Mouse (Mus musculus) cerebellum, adult 9-10 months (tissue): Measurements from ENCODE around the gene Tex9.
"Not testable (repeated sequence)": the region's sequence is repeated elsewhere in the genome, so short reads cannot be mapped to it uniquely, and the experiment has no call there.

Experiments used
- DNase-seq: peaks from one replicate; pipeline ENCODE4 v3.0.0; 2022

Tex9 gene

GRCm38 (mm10) chr9:72477306-72477705 lies 14.7 kb downstream of the Tex9 start:
- DNase-seq, result no peak

GRCm38 (mm10) chr9:72475511-72475910 lies 16.5 kb downstream of the Tex9 start:
- no peak for DNase-seq

GRCm38 (mm10) chr9:72469851-72470250 lies 22.2 kb downstream of the Tex9 start:
- DNase-seq, result no peak

GRCm38 (mm10) chr9:72468616-72469015 lies 23.4 kb downstream of the Tex9 start:
- DNase-seq, result no peak

GRCm38 (mm10) chr9:72467551-72468407 lies 24.2 kb downstream of the Tex9 start:
- DNase-seq, result no peak

- no peak for DNase-seq
These were observed 26.2 kb downstream of the Tex9 start for GRCm38 (mm10) chr9:72465754-72466181.

GRCm38 (mm10) chr9:72464806-72465205 lies 27.2 kb downstream of the Tex9 start:
- no peak for DNase-seq

- DNase-seq, result no peak
These were observed 29.6 kb downstream of the Tex9 start for GRCm38 (mm10) chr9:72462427-72462826.

- DNase-seq, result no peak
These were observed 31.2 kb downstream of the Tex9 start for GRCm38 (mm10) chr9:72460767-72461166.

GRCm38 (mm10) chr9:72459703-72460102 lies 32.3 kb downstream of the Tex9 start:
- DNase-seq, result no peak

- DNase-seq, result peak; percentile 57
These were observed 33.8 kb downstream of the Tex9 start for GRCm38 (mm10) chr9:72458233-72458632.

- DNase-seq, result no peak
These were observed 35.6 kb downstream of the Tex9 start for GRCm38 (mm10) chr9:72456374-72456773.

GRCm38 (mm10) chr9:72454281-72454680 lies 37.7 kb downstream of the Tex9 start:
- not testable (repeated sequence) for DNase-seq

GRCm38 (mm10) chr9:72451111-72451510 lies 40.9 kb downstream of the Tex9 start:
- no peak for DNase-seq

GRCm38 (mm10) chr9:72450363-72450762 lies 41.6 kb downstream of the Tex9 start:
- no peak for DNase-seq

GRCm38 (mm10) chr9:72449841-72450240 lies 42.2 kb downstream of the Tex9 start:
- no peak for DNase-seq

- no peak for DNase-seq
These were observed 42.6 kb downstream of the Tex9 start for GRCm38 (mm10) chr9:72449367-72449766.

- no peak for DNase-seq
These were observed 44.0 kb downstream of the Tex9 start for GRCm38 (mm10) chr9:72448026-72448425.

GRCm38 (mm10) chr9:72441927-72442715 lies 49.9 kb downstream of the Tex9 start:
- no peak for DNase-seq

- no peak for DNase-seq
These were observed 50.8 kb downstream of the Tex9 start for GRCm38 (mm10) chr9:72440948-72441926.

GRCm38 (mm10) chr9:72440358-72440757 lies 51.7 kb downstream of the Tex9 start:
- no peak for DNase-seq

GRCm38 (mm10) chr9:72438749-72439148 lies 53.3 kb downstream of the Tex9 start:
- DNase-seq, result no peak
